Mouse (Mus musculus) kidney, embryonic 16.5 days (tissue): ENCODE measurements around the gene Col12a1. TPM values are rescaled to one million over a fixed set of nuclear protein-coding genes. Genes with fewer than 3 reads are reported as not detected.
A peak's percentile ranks its signal among the peaks of the same experiment; 100 is the strongest.
"Not testable (repeated sequence)": the region's sequence is repeated elsewhere in the genome, so short reads cannot be mapped to it uniquely, and the experiment has no call there.

ENCODE experiments used
- ATAC-seq: fragments of 200-750 bp; cut with Nextera tagmentation; 2 replicates; pipeline ENCODE4 v1.8.0; 2017; ENCODE audit warnings: moderate TSS enrichment; ENCODE audit not compliant: low FRiP score, low TSS enrichment
- H3K27ac ChIP-seq: fragments of 300-500 bp; sonication (generic); 2 replicates; pipeline ENCODE4 v1.5.1; 2014; ENCODE audit warnings: low read length
- H3K27me3 ChIP-seq: fragments of 300-500 bp; sonication (generic); 2 replicates; pipeline ENCODE4 v1.6.1; 2014; ENCODE audit warnings: low read length, control low read depth, mixed read lengths; ENCODE audit not compliant: insufficient read depth
- H3K36me3 ChIP-seq: fragments of 300-500 bp; sonication (generic); 2 replicates; pipeline ENCODE4 v1.6.1; 2014; ENCODE audit warnings: low read length, control low read depth, mixed read lengths; ENCODE audit not compliant: insufficient read depth
- H3K4me1 ChIP-seq: fragments of 300-500 bp; sonication (generic); 2 replicates; pipeline ENCODE4 v1.6.1; 2014; ENCODE audit warnings: low read length, control low read depth, mixed read lengths; ENCODE audit not compliant: insufficient read depth
- H3K4me2 ChIP-seq: fragments of 300-500 bp; sonication (generic); replicated peaks from 2 replicates; pipeline ENCODE4 v1.6.1; 2014; ENCODE audit warnings: low read depth, low read length
- H3K4me3 ChIP-seq: fragments of 300-500 bp; sonication (generic); 2 replicates; pipeline ENCODE4 v1.5.1; 2014; ENCODE audit warnings: mild to moderate bottlenecking, low read length
- H3K9ac ChIP-seq: fragments of 300-500 bp; sonication (generic); replicated peaks from 2 replicates; pipeline ENCODE4 v1.6.1; 2014; ENCODE audit warnings: low read length
- H3K9me3 ChIP-seq: fragments of 300-500 bp; sonication (generic); 2 replicates; pipeline ENCODE4 v1.6.1; 2016; ENCODE audit warnings: low read length, control low read depth
- WGBS: fragments of 180-500 bp; shearing (Covaris S2); extraction: QIAGEN DNeasy Blood & Tissue Kit; methylation state at CpG from one replicate; pipeline ENCODE4 v1.1.7; 2014; 5-methylcytosine and 5-hydroxymethylcytosine counted together
- polyA plus RNA-seq: library from polyadenylated mRNA; unstranded; fragments of >200 nt; fragmentation: Nextera tagmentation; extraction: Ambion mirVana; gene quantifications from 2 replicates; pipeline ENCODE4 v1.2.1, GENCODE M21; 2015

Gene Col12a1
- polyA plus RNA-seq, 1 experiment from 2014 or later: 29.5 TPM

GRCm38 (mm10) chr9:79716496-79716895 lies 2.1 kb downstream of the Col12a1 start:
- Histone ChIP-seq H3K4me3 (peak overlapping the region; percentile 65), H3K4me1 (peaks cover 38% of the 10 kb centered on the region), H3K36me3 (no peaks in the 10 kb centered on the region), H3K9ac (peak overlapping the region; percentile 48), H3K4me2 (peak overlapping the region; percentile 90), H3K27me3 (peaks cover 17% of the 10 kb centered on the region), H3K27ac (0 out of 2 replicates have a peak overlapping the region, but pooled peaks have one; percentile 17), H3K9me3 (no peaks in the 10 kb centered on the region)
- 32% methylated on average over 5 of the region's 5 CpGs for WGBS
- ATAC-seq: no peak

GRCm38 (mm10) chr9:79714471-79715045 lies 4.1 kb downstream of the Col12a1 start:
- 8% methylated on average over 16 of the region's 16 CpGs for WGBS
- Histone ChIP-seq H3K9me3 (no peaks in the 10 kb centered on the region), H3K4me1 (peaks cover 28% of the 10 kb centered on the region), H3K27ac (no peak overlapping the region), H3K36me3 (no peaks in the 10 kb centered on the region), H3K4me3 (peak overlapping the region; percentile 34), H3K4me2 (peak overlapping the region; percentile 52), H3K9ac (peak overlapping the region; percentile 53), H3K27me3 (peaks cover 6% of the 10 kb centered on the region; the same call in 1 of the 2 replicates)
- peak; percentile 32; the same call in 1 of the 2 replicates for ATAC-seq

- Histone ChIP-seq H3K4me3 (no peak overlapping the region), H3K4me2 (0 out of 2 replicates have a peak overlapping the region, but pooled peaks have one; percentile 14), H3K36me3 (no peaks in the 10 kb centered on the region), H3K9ac (no peak overlapping the region), H3K27me3 (no peaks in the 10 kb centered on the region), H3K9me3 (no peaks in the 10 kb centered on the region), H3K4me1 (peaks cover 10% of the 10 kb centered on the region), H3K27ac (peak overlapping the region; percentile 30; the same call in 1 of the 2 replicates)
- WGBS: 12% methylated on average over 11 of the region's 11 CpGs
- peak; percentile 90 for ATAC-seq
These were observed 28.7 kb downstream of the Col12a1 start for GRCm38 (mm10) chr9:79689771-79690535.

- Histone ChIP-seq H3K27me3 (no peaks in the 10 kb centered on the region), H3K4me3 (no peak overlapping the region), H3K4me1 (peaks cover 10% of the 10 kb centered on the region), H3K36me3 (no peaks in the 10 kb centered on the region), H3K4me2 (0 out of 2 replicates have a peak overlapping the region, but pooled peaks have one; percentile 14), H3K9me3 (no peaks in the 10 kb centered on the region), H3K27ac (no peak overlapping the region), H3K9ac (no peak overlapping the region)
- WGBS: 25% methylated on average over 7 of the region's 7 CpGs
- no peak for ATAC-seq
These were observed 29.3 kb downstream of the Col12a1 start for GRCm38 (mm10) chr9:79689342-79689741.

GRCm38 (mm10) chr9:79687227-79687626 lies 31.4 kb downstream of the Col12a1 start:
- no peak overlapping the region for H3K4me3 ChIP-seq
- peaks cover 10% of the 10 kb centered on the region for H3K4me1 ChIP-seq
- H3K36me3 ChIP-seq: no peaks in the 10 kb centered on the region
- 67% methylated on average over 3 of the region's 3 CpGs for WGBS
- H3K4me2 ChIP-seq: no peak overlapping the region
- H3K9ac ChIP-seq: no peak overlapping the region
- no peak for ATAC-seq
- no peaks in the 10 kb centered on the region for H3K27me3 ChIP-seq
- H3K9me3 ChIP-seq: no peaks in the 10 kb centered on the region
- no peak overlapping the region for H3K27ac ChIP-seq

GRCm38 (mm10) chr9:79686049-79686448 lies 32.6 kb downstream of the Col12a1 start:
- Histone ChIP-seq H3K4me3 (no peak overlapping the region), H3K4me2 (no peak overlapping the region), H3K9ac (no peak overlapping the region), H3K36me3 (no peaks in the 10 kb centered on the region), H3K27me3 (no peaks in the 10 kb centered on the region), H3K27ac (no peak overlapping the region), H3K9me3 (no peaks in the 10 kb centered on the region), H3K4me1 (peaks cover 10% of the 10 kb centered on the region)
- ATAC-seq: no peak
- 60% methylated on average over 1 of the region's 1 CpGs for WGBS

GRCm38 (mm10) chr9:79680453-79681240 lies 38.0 kb downstream of the Col12a1 start:
- Histone ChIP-seq H3K4me1 (no peaks in the 10 kb centered on the region), H3K27me3 (no peaks in the 10 kb centered on the region), H3K9me3 (no peaks in the 10 kb centered on the region), H3K27ac (no peak overlapping the region), H3K9ac (no peak overlapping the region), H3K36me3 (0 out of 2 replicates have a peak, but pooled peaks cover 3% of the 10 kb centered on the region), H3K4me3 (no peak overlapping the region), H3K4me2 (no peak overlapping the region)
- no peak for ATAC-seq
- 55% methylated on average over 4 of the region's 4 CpGs for WGBS

GRCm38 (mm10) chr9:79668806-79669205 lies 49.8 kb downstream of the Col12a1 start:
- not testable (repeated sequence) for H3K4me1 ChIP-seq, H3K27me3 ChIP-seq, ATAC-seq, H3K9ac ChIP-seq, H3K27ac ChIP-seq, H3K9me3 ChIP-seq, H3K4me2 ChIP-seq, H3K36me3 ChIP-seq, H3K4me3 ChIP-seq
- 89% methylated on average over 1 of the region's 1 CpGs for WGBS

- 86% methylated on average over 16 of the region's 16 CpGs for WGBS
- no peaks in the 10 kb centered on the region for H3K4me1 ChIP-seq
- H3K4me2 ChIP-seq: no peak overlapping the region
- no peak overlapping the region for H3K27ac ChIP-seq
- no peak overlapping the region for H3K4me3 ChIP-seq
- no peaks in the 10 kb centered on the region for H3K27me3 ChIP-seq
- H3K36me3 ChIP-seq: no peaks in the 10 kb centered on the region
- ATAC-seq: no peak
- no peak overlapping the region for H3K9ac ChIP-seq
- H3K9me3 ChIP-seq: no peaks in the 10 kb centered on the region
These were observed 65.1 kb downstream of the Col12a1 start for GRCm38 (mm10) chr9:79653327-79654150.
